Mouse (Mus musculus): ENCODE measurements around the gene Ube2f.

The Ube2f gene

DNA sequence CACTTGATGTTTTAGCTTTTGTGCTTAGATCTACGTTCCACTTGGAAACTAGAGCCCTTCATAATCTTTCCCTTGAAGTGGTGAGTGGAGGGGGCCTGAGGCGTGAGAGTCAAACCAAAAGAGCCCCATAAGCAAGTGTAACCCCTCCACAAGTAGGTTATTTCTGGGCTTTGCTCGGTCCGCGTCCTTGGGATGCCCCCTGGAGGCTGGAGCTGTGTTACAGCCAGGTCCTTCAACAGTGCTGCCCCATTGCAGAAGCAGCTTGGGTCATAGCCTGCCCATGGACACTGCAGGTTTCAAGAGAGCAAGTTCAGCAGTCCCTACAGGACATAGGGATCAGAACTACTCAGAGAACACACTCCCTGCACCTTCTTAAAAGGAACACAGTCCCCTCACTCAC, 11.0 kb upstream of the Ube2f start:
- DNase-seq: peak; percentile 73 to 78

DNA sequence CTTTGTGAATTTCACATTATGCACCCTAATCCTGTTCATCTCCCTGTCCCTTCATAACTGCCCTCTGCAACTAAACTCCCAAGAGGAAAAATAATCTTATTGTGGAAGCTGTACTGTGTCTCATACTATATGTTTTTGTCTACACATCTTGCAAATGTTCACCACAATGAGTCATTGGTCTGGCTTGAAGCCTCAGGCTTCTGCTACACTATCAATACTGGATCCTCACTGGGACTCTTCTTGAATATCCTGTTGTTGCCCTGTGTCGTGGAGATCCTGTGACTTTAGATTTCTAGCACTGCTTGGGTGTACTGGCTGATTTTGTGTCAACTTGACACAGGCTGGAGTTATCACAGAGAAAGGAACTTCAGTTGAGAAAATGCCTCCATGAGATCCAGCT, 10.3 kb upstream of the Ube2f start:
- DNase-seq: no peak

DNA sequence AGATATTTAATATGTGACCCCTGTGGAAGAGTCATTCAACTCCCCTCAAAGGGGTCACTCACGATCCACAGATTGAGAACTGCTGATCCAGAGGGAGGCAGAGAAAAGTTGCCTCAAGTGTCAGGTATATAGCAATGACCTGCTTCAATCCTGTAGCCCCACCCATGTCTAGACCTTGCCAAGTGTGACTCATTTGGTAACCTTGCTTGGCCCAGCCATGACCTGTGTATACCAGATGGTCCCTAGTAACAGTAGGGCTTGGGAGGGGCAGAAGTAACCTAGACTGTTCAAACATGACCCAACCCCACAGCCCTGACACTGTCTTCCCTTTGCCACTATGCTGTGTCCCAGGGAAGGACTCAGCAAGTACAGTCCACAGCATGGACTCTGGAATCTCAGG, 9.4 kb upstream of the Ube2f start:
- no peak for DNase-seq

DNA sequence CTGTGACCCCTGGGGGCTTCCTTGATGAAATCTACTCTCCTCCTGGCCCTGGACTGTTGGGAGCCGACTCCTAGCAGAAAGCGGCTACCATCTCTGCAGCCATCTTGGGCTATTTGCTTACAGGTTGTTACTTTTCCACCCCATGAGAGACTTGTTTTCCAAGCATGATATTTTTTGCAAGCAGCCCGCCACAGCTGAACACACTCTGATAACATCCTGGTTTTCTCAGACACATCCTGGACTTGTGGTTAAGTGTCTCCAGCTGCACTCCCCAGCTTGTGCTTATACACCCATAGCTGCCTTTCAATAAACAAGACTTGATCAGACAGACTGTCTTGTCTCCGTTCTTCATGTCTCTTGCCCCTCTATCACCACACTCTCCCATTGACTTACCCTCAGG, 8.9 kb upstream of the Ube2f start:
- no peak for DNase-seq

DNA sequence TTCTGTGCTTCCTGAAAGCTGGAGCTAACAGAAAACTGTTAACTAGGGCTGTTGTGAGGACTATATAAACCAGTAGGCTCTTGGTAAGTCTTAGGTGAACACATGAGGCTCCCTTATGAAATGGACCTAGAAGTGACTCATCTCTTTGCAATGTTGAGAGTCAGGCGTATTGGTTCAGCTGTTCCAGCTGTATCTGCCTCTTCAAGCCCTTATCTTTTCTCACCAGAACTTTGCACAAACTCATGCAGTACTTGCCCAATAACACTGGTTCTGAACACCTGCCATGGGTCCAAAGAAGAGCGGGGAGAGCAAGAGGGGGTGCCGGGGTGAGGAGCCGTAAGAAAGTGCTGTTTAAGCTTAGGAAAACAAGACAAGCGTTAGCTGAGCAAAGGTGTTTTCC, 1.9 kb upstream of the Ube2f start:
- DNase-seq: no peak

DNA sequence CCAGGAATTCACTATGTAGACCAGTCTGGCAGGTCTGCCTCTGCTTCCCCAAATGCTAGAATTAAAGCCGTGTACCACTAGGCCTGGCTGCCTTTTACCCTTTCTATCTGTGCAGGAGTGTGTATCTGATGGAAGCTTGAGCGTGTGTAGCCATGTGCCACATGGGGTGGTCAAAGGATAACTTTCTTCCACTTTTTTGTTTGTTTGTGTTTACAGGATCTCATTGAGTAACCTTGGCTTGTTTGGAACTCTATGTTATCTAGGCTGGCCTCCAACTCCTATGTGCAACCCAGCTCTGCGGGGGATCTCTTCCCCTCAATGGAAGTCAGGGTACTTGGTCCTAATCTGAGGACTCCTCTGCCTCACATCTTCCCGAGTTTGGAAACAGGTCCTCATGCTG, 1.1 kb upstream of the Ube2f start:
- DNase-seq: peak; percentile 21 to 31

DNA sequence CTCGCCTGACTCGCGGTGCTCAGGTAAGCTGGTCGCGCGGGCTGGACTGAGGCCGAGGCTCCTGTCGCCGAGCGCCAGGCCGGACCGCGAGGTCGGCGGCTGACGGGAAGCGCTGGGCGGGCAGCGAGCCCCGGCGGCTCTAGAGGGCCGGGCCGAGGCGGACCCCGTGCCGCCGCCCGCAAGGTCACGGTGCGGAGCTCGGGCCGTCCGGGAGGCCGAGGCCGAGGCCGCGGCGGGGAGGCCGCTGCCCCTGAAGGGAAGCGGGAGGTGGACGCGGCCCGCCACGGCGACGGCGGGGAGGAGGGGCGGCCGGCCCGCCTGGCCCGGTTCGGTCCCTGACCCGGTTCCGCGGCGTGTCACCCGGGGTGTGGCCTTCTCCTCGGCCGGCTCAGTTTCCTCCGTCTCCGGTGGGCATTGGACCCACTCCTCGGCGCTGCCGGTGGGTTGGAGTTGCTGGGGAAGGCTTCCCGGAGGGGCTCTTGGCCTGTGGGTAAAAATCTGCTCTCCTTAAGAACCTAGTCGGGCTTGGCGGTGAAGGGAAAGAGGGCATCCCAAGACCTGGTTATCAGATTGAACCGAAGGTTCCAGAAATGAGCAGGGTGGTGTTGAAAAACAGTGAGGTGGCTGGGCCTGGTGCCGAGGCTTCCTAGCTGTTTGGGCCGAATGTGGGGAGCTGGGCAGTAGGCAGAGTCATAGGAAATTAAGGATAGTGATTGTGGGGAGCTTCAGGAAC, 477 bp downstream of the Ube2f start:
- peak; percentile 42 to 52 for DNase-seq

DNA sequence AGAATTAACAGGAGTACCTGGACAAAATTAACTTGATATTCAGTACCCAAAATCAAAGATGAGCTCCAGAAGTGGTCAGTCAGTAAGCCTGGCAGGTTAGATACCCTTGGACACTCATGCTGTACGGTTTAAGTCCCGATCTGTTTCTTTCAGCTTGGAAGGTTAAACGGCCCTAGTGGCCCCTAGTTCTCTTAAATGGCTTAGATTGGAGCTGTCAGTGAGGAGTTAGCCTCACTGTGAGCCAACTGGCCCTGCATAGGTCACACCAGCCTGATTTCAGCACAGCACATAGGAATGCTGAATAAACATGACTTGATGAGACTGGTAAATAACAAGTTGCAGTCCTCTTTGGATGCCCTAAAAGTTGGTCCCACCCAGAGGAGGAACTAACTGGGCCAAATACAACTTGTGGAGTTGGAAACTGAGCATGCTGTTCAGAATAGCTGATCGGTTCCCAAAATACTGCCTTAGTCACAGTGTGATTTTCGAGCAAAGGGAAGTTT, 1.1 kb downstream of the Ube2f start:
- DNase-seq: peak in 1 of 2 experiments; percentile 7

DNA sequence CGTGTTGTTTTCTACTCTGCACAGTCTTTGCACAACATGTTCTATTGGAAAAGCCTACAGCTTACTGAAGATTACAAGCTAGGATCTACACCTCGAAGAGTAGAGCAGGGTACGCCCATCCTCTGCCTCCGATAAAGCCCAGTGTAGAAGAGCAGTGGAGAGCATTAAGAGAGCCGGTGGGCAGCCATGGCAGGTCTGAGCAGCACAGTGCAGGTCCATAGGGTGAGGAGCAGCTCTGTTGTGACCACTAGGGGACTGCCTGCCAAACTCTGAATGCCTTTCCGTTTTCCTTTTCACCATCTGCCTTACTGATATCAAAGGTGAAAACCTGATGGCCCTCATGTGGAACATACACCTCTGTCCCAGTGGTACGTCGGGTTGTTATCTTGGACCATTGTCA, 1.8 kb downstream of the Ube2f start:
- DNase-seq: peak; percentile 21 to 27

DNA sequence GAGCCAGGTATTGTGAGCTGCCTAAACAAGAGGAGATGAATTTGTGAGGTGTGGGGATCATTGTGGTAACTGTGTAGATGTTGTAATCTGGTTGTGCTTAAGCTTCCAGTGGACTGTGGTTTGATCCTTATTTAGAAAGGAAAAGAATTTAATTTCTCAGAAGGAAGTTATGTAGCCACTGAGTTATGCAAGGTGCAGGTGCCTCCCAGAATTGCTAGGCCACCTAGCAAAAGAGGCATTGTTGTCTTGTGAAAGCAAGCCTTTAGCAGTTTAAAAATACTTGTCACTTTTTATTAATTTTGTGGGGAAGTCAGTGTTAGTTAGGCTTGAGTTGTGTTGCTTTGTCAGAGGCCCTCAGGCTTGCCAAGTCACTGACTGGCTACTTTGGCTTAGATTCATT, 7.8 kb downstream of the Ube2f start:
- DNase-seq: no peak

DNA sequence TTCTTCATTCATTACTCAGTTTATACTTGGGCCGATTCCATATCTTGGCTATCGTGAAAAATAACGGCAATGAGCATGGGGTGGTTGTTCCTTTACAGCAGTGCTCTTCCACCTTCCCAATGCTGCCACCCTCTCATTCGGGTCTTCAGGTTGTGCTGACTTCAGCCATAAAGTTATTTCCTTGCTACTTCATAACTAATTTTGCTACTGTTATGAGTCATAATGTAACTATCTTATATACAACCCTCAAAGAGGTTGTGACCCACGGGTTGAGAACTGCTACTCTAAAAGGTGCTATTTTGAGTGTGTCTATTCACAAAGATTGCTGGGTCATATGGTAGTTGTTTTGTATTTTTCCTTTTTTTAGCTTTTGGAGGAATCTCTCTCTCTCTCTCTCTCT, 9.7 kb downstream of the Ube2f start:
- DNase-seq: no peak

DNA sequence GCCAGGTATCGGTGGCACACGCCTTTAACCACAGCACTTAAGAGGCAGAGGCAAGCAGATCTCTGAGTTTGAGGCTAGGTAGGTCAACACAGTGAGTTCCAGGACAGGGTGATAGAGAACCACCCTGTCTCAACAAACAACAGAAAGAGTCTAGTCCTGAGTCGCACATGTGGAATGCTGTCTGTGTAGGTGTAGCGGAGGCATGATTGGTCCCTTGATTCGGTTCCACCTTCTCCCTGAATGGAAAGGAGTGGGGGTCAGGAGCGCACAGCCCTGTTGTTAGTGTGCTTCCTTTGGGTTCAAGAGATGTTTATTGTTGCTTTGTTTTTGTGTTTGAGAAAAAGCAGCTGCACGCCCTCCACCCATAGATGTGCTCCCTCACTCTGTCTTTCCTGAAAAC, 12.4 kb downstream of the Ube2f start:
- no peak for DNase-seq

DNA sequence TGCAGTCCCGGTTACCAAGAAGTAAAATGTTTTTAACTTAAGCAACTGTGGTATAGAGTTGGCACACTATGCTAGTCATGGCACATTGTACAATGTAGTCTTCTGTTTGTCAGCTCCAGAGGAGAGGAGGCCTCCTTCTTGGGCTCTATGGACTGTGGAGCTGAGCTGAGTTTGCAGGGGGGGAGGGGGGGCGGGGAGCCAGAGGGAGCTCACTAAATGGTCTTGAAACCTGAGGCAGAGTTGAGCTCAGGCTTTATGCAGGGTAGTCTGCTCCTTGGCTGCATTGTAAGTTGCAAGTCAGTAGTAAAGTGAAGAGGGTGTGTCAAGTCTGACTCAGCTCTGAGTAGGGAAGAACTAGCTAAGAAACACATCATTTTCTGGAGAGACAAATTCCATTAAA, 22.2 kb downstream of the Ube2f start:
- no peak for DNase-seq

DNA sequence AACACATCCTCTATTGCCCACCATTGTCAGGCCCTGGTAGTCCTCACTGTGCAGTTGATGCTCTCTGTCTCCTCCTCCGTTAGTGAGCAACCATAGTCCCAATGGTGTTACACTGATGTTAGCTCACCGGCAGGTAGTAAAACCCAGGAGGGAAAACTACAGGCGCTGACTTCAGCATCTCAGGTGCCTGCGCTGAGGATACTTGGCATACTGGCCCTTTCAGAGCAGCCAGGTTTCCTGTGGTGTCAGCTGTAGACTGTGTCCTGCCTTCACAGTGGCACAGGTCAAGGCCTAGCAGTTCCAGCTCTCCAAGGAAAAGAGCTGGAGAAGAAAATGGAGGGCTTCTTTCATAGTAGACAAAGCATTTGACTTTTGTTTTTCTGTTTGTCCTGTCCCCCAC, 26.5 kb downstream of the Ube2f start:
- no peak for DNase-seq

DNA sequence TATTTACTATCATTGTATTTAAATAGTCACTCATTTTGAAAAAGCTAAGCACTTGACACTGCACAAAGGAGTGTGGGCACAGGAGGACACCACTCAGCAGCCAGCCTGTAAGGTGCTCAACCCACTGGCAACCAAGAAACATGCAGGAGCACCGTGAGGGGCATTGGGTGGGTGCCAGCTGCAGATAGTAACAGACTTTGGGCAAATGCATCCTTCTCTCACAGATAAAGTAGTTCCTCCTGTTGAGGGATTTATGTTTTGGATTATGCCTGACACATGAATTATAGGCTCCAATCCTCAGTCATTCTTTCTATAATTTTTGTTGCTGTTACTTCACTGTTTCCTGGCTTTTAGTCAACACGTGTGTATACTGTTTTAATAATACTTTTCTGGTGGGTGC, 27.4 kb downstream of the Ube2f start:
- DNase-seq: peak in 1 of 2 experiments; percentile 23

DNA sequence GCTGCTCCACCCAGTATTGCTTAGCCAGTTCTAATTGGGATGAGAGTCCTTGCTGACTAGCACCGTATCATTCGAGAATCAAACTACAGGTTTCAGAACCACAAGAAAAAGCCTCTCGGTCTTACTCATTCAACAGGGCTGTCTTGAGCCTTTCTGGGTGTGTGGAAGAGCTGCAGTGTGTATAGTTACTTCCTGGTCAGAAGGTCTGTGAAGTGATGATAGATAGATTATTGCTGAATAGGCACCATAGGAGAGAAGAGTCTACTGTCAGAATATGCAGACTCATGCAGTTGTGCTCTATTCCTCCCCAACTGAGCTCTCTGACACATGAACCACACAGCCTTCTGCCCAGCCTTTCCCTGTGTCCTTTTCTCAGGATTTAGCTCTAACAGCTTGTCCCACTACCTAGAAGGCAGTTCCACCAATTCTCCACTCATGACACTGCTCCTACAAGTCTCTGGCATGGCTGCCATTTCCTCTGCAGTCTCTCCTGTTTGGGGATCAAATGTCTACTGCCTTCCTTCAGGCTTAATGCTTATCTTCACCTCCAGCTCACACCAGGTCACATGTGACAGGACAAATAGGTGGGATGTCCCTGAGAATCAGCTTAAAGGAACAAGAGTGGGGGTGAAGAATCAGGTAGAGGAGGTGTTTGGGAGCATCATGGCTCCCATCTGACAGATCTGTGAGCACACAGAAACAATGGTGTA, 28.5 kb downstream of the Ube2f start:
- no peak for DNase-seq

DNA sequence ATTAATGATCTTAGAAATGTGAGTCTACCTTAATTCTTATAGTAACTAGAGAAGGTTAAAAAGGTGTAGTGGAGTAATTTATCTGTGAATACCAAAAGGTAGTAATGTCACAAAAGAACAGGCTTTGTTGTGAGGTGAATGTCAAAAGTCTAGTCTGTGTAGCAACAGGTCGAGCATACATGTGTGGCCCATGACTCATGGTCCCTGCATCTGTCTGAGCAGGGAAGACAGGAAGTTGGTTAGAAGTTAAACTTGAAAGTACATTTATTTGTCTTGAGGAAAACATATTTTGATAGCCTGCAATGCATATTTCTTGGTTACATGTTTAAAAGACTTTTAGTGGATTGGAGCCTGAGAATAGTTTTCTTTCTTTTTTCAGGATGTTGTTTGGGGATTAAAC, 29.0 kb downstream of the Ube2f start:
- DNase-seq: no peak

DNA sequence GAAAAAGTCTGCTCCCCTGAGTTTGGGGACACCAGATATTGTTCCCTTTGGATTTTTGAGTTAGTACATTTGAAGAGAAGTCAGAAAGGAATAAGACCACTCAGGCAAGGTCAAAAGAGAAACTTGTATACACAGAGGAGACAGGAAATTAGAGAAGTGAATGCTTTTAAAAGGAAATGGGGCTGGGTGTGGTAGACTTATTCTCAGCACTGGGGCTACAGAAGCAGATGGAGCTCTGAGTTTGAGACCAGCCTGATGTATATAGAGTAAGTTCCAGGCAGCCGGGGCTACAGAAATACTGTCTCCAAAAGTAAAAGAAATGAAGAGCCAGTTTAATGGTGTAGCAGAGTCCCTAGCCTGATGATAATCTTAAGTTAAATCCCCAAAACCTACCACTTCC, 32.5 kb downstream of the Ube2f start:
- no peak for DNase-seq

DNA sequence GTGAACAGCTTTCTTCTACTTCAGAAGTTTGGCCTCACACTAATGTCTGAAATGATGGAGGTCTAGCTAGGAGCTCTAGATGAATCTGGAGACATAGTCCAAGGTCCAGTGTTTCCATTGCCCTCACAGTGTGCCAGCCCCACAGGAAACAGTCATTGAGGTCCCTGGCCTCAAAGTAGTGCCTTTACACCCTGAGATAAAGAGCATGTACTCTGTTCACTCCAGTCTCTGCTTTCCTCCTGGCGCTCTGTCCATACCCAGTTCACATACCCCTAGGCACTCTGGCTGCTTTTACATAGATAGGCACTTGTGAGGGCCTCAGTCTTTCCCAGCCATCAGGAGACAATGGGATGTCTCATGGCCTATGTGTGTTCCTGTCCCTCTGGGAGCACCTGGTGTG, 39.3 kb downstream of the Ube2f start:
- no peak for DNase-seq

DNA sequence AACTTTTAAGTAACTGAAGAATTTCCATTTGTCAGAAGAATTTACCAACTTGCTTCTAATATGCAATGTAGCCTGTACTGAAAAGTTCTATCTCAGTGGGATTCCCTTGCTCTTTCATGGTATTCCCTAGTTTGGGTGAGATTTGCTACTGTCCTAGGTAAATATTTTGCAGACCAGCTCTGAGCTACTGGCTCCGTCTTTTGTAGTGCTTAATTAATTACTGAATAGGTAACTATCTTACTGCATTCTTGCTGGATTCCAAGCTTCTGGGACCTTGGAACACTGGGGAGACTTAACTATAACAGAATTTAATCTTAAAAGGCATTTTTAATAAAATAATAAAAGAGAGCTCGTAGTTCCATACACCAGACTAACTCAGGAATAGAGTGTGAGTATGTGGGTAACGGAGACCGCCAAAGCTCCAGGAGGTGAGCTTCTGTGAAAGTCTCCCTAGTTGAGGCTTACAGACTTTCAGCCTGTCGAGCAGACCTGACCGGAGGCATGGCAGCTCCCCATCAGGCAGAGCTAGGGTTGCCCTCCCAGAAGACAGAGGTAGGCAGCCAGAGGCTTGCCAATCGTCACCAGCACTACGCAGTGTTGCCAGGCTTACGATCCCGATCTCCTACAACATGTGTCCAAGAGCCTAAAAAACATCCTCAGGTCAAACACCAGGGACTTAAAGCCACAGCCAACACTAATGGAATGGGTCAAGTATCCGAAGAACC, 42.2 kb downstream of the Ube2f start:
- DNase-seq: no peak

DNA sequence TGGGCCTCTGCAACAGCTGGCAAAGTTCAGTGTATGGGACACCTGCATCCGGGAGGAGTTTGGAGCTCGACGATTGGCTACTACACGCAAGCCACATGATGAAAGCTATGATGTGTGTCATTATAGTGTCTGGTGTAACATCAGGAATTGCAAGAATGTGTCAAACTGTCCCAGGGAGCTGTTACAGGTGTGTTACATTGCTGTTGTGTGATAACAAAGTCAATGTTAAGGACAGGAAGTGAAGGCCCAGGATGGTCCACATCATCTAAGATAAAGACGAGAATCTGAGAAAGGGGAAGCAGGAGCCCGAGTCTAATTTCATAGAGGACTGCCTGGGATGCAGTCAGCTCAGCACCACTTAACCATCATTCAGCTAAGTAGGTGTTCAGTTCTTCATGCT, 45.4 kb downstream of the Ube2f start:
- DNase-seq: no peak

DNA sequence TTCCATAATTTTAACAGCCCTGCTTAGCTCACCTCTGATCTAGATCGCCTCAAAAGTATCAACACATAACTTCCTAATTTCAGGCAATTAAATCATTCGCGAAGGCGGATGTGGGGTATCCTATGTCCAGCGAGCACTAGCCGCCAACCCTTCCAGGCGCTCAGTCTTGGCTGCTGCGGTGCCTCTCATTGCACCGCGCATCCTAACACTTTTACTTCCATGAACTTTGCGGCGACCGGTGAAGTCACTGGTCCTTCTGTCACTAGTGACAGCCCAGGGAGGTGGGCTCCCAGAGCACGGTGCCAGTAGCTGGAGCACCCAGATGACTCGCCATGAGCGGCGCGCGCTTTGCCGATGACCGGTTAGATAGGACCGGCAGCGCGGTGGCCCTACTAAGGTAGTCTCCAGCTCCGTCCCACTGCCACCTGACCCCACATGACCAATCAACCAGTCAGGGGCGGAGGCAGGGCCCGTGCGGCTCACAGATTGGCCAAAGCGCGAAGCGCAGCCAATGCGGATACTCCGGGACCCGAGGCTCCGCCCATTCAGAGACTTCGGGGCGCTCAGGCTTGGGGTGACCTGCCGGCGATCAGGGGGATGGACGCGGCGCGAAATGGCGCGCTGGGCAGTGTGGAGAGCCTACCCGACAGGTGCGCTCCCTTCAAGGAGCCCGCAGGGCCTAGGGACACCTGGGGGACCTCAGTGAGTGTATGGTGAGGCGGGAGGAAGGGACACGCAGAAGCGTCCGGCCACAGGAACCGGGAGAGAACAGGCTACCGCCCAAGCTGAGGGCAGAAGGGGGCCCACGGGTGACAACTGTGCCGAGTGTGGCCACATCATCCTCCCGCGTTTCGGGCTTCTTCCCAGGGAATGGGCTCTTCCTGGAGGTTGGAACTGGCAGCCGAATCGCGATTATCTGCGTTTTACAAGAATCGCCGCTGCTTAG, 48.0 kb downstream of the Ube2f start, which contains the start of gene Scly:
Gene Scly, plus strand, starts transcription at position 540 of the 946 bp plus-strand sequence.
- peak; percentile 96 to 97 for DNase-seq

Data from cerebellum, postnatal 10 days (tissue).